Comparison of ENCODE assay signal across 9 mouse cellular contexts in the genomic region with DNA sequence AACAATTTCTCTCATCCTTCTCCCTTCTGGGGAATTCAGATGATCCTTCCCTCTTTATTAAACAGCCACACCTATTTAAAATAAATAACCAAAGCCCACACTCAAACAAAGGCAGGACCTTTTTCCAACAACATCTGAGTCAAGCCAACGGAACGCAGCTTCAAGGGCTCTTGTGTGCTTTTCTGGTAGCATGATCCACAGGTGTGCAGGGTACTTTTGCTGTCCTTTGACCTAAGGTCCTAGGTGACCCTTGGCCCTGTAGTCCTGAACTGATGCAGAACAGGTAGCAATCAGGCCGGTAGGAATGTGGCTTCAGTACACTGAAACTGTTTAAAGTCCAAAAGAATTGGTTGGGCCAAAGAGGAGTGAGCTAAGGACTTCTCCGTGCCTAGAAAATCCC. TPM values are rescaled to one million over a fixed set of nuclear protein-coding genes. Genes with fewer than 3 reads are reported as not detected.
DNase-seq lines count a peak whose midpoint lies in the region; ATAC-seq and TF ChIP-seq lines count a peak whose summit lies in the region.
"Had no signal": no experiment of that assay in that cellular context is flagged by ENCODE, and none has a peak within 500 bp of the region (broad histone marks: within the 10 kb centered on the region; RNA-seq: fewer than 3 reads in every experiment).

No protein-coding gene starts in this region.

- H3K4me3 ChIP-seq in intestine, embryonic 16.5 days (ENCODE audit: low read length): no peak overlapping the region
- no peak overlapping the region for H3K4me3 ChIP-seq in liver, postnatal 0 days (ENCODE audit: low read depth, low read length)
- peak overlapping the region; percentile 58; the same call in 1 of the 2 replicates for H3K4me3 ChIP-seq in stomach, embryonic 14.5 days (ENCODE audit: low read depth, low read length)

- no peaks in the 10 kb centered on the region for H3K9me3 ChIP-seq in intestine, embryonic 16.5 days (ENCODE audit: control insufficient read depth, low read length)
- no peaks in the 10 kb centered on the region for H3K9me3 ChIP-seq in liver, postnatal 0 days (ENCODE audit: low read length)
- no peaks in the 10 kb centered on the region for H3K9me3 ChIP-seq in stomach, embryonic 14.5 days (ENCODE audit: control insufficient read depth, low read depth, low read length)
- H3K9me3 ChIP-seq: embryonic facial prominence, embryonic 15.5 days had no signal

- TF ChIP-seq EP300 in liver, postnatal 0 days (IDR thresholded peaks at IDR 0.05; ENCODE audit: low read depth): no peak

- TF ChIP-seq CTCF in liver, postnatal 0 days (IDR thresholded peaks at IDR 0.05; ENCODE audit: low read depth): no peak

- peak overlapping the region; percentile 66 for H3K27ac ChIP-seq in intestine, embryonic 16.5 days (ENCODE audit: low read length)
- H3K27ac ChIP-seq in liver, postnatal 0 days (ENCODE audit: low read depth): 0 out of 2 replicates have a peak overlapping the region, but pooled peaks have one; percentile 5
- 0 out of 2 replicates have a peak overlapping the region, but pooled peaks have one; percentile 10 for H3K27ac ChIP-seq in stomach, embryonic 14.5 days (ENCODE audit: low read length)
- H3K27ac ChIP-seq: embryonic facial prominence, embryonic 15.5 days had no signal

- no peaks in the 10 kb centered on the region for H3K36me3 ChIP-seq in intestine, embryonic 16.5 days (ENCODE audit: control insufficient read depth, insufficient read depth, low read length)
- no peaks in the 10 kb centered on the region for H3K36me3 ChIP-seq in liver, postnatal 0 days (replicated peaks; ENCODE audit: insufficient read depth, low read length)
- H3K36me3 ChIP-seq in stomach, embryonic 14.5 days (ENCODE audit: control insufficient read depth, insufficient read depth, low read length): no peaks in the 10 kb centered on the region
- H3K36me3 ChIP-seq: embryonic facial prominence, embryonic 15.5 days had no signal

- DNase-seq in kidney, adult 18-20 months: peak; percentile 39
- DNase-seq in kidney, postnatal 10 days: no peak
- peak; percentile 27 for DNase-seq in liver, postnatal 0 days
- DNase-seq in layer of hippocampus, adult 9-10 months (ENCODE audit: low spot score): no peak
- DNase-seq in layer of hippocampus, postnatal 10 days (ENCODE audit: low spot score in 2 of 2): no peak
- no peak for DNase-seq in layer of hippocampus, postnatal 25 days (ENCODE audit: extremely low spot score in 1 of 2, low spot score in 1 of 2)

- H3K27me3 ChIP-seq in intestine, embryonic 16.5 days (replicated peaks; ENCODE audit: control insufficient read depth, insufficient read depth, low read length): no peaks in the 10 kb centered on the region
- H3K27me3 ChIP-seq in liver, postnatal 0 days (ENCODE audit: insufficient read depth, low read length): peaks cover 19% of the 10 kb centered on the region
- no peaks in the 10 kb centered on the region for H3K27me3 ChIP-seq in stomach, embryonic 14.5 days (ENCODE audit: control insufficient read depth, insufficient read depth, low read length)

- H3K4me2 ChIP-seq in intestine, embryonic 16.5 days (ENCODE audit: low read depth, low read length): peak overlapping the region; percentile 82; the same call in 1 of the 2 replicates
- H3K4me2 ChIP-seq in liver, postnatal 0 days (ENCODE audit: low read depth, low read length): peak overlapping the region; percentile 70
- H3K4me2 ChIP-seq in stomach, embryonic 14.5 days (replicated peaks; ENCODE audit: low read depth, low read length): peak overlapping the region; percentile 90

- peak; percentile 47 for ATAC-seq in intestine, embryonic 16.5 days
- ATAC-seq in liver, postnatal 0 days: peak; percentile 80
- ATAC-seq in stomach, embryonic 14.5 days (ENCODE audit: insufficient number of reproducible peaks, insufficient read depth, low FRiP score, low read depth): no peak

- WGBS in intestine, embryonic 16.5 days: 36% methylated on average over 4 of the region's 4 CpGs
- WGBS in liver, postnatal 0 days (ENCODE audit: insufficient replicate concordance): 50% methylated on average over 4 of the region's 4 CpGs
- 46% methylated on average over 4 of the region's 4 CpGs for WGBS in stomach, embryonic 14.5 days

- H3K9ac ChIP-seq in intestine, embryonic 16.5 days (ENCODE audit: low read depth, low read length): no peak overlapping the region
- H3K9ac ChIP-seq in liver, postnatal 0 days (replicated peaks): no peak overlapping the region
- no peak overlapping the region for H3K9ac ChIP-seq in stomach, embryonic 14.5 days (replicated peaks; ENCODE audit: low read depth, low read length)

- peaks cover 7% of the 10 kb centered on the region; the same call in 1 of the 2 replicates for H3K4me1 ChIP-seq in intestine, embryonic 16.5 days (ENCODE audit: control insufficient read depth, insufficient read depth, low read length)
- peaks cover 6% of the 10 kb centered on the region; the same call in 1 of the 2 replicates for H3K4me1 ChIP-seq in liver, postnatal 0 days (ENCODE audit: insufficient read depth)
- no peaks in the 10 kb centered on the region for H3K4me1 ChIP-seq in stomach, embryonic 14.5 days (ENCODE audit: control insufficient read depth, insufficient read depth, low read length)

RNA-seq across cellular contexts. Expression of a gene that starts 0.6 kb away (rescaled TPM):
- polyA plus RNA-seq in intestine, embryonic 16.5 days (2015; fragmentation: Nextera tagmentation; extraction: Ambion mirVana): 143 and 201 TPM in 2 replicates
- 19.4 and 20.6 TPM in 2 replicates for polyA plus RNA-seq in liver, postnatal 0 days (2015; fragmentation: Nextera tagmentation; extraction: Ambion mirVana)
- 20.4 and 20.7 TPM in 2 replicates for polyA plus RNA-seq in stomach, embryonic 14.5 days (2014; fragmentation: Nextera tagmentation; extraction: Ambion mirVana)
- total RNA-seq in layer of hippocampus, postnatal 10 days (2021): 1 to 10 TPM; 3.1 to 3.7 TPM
- 10 to 100 TPM in 1 of 2 experiments, 1 to 10 TPM in 1; 7.0 to 10.2 TPM for total RNA-seq in layer of hippocampus, postnatal 25 days (2021)

RNA-seq across cellular contexts. Expression of a gene that starts 11.7 kb away (rescaled TPM):
- polyA plus RNA-seq in intestine, embryonic 16.5 days (2015; fragmentation: Nextera tagmentation; extraction: Ambion mirVana): 7.8 TPM in 2 replicates
- 3.8 TPM in 2 replicates for polyA plus RNA-seq in liver, postnatal 0 days (2015; fragmentation: Nextera tagmentation; extraction: Ambion mirVana)
- 27.4 and 28.1 TPM in 2 replicates for polyA plus RNA-seq in stomach, embryonic 14.5 days (2014; fragmentation: Nextera tagmentation; extraction: Ambion mirVana)
- 10 to 100 TPM; 15.6 to 16.3 TPM for total RNA-seq in layer of hippocampus, postnatal 10 days (2021)
- total RNA-seq in layer of hippocampus, postnatal 25 days (2021): 10 to 100 TPM in 1 of 2 experiments, 1 to 10 TPM in 1; 9.4 to 11.3 TPM

Comparison
In these comparisons a context has a peak if more than half of its experiments do, and no peak if none do; other contexts are left out.
1. DNase-seq: peak in kidney, adult 18-20 months (single experiment) and liver, postnatal 0 days (single experiment); none in kidney, postnatal 10 days (single experiment), layer of hippocampus, adult 9-10 months (single experiment), layer of hippocampus, postnatal 10 days (0 of 2) and layer of hippocampus, postnatal 25 days (0 of 2).
2. H3K27ac ChIP-seq: peak in every context shown above with its lines; median percentile 66 in intestine, embryonic 16.5 days; 10 in stomach, embryonic 14.5 days; 5 in liver, postnatal 0 days.
3. Peak in every context shown above with its lines, with median percentiles within 50 percentile points of each other: H3K4me2 ChIP-seq.